Mouse (Mus musculus) embryonic facial prominence, embryonic 11.5 days (tissue): ENCODE data around the gene Bex3. TPM values are rescaled to one million over a fixed set of nuclear protein-coding genes. Genes with fewer than 3 reads are reported as not detected.

Experiments used
- ATAC-seq: fragments of 200-750 bp; cut with Nextera tagmentation; replicated peaks from 2 replicates; pipeline ENCODE4 v1.8.0; 2017; ENCODE audit warnings: low read depth; ENCODE audit not compliant: insufficient number of reproducible peaks, low FRiP score, low TSS enrichment
- DNase-seq: peaks from one replicate; pipeline ENCODE4 v3.0.0-alpha.2; 2015; ENCODE audit warnings: low spot score
- H3K27ac ChIP-seq: fragments of 300-500 bp; sonication (generic); replicated peaks from 2 replicates; pipeline ENCODE4 v1.5.1; 2014; ENCODE audit warnings: mild to moderate bottlenecking, low read depth, low read length, control low read depth
- H3K27me3 ChIP-seq: fragments of 300-500 bp; sonication (generic); 2 replicates; pipeline ENCODE4 v1.6.1; 2014; ENCODE audit warnings: mild to moderate bottlenecking, low read length, moderate library complexity, mixed read lengths; ENCODE audit not compliant: control insufficient read depth, insufficient read depth
- H3K36me3 ChIP-seq: fragments of 300-500 bp; sonication (generic); replicated peaks from 2 replicates; pipeline ENCODE4 v1.6.1; 2014; ENCODE audit warnings: low read depth, mild to moderate bottlenecking, low read length, moderate library complexity, mixed read lengths; ENCODE audit not compliant: control insufficient read depth, insufficient read depth
- H3K4me1 ChIP-seq: fragments of 300-500 bp; sonication (generic); 2 replicates; pipeline ENCODE4 v1.6.1; 2014; ENCODE audit warnings: low read length, mixed read lengths; ENCODE audit not compliant: control insufficient read depth, insufficient read depth
- H3K4me2 ChIP-seq: fragments of 300-500 bp; sonication (generic); 2 replicates; pipeline ENCODE4 v1.6.1; 2014; ENCODE audit warnings: low read depth, mild to moderate bottlenecking, control low read depth, low read length, moderate library complexity
- H3K4me3 ChIP-seq: fragments of 300-500 bp; sonication (generic); 2 replicates; pipeline ENCODE4 v1.5.1; 2014; ENCODE audit warnings: low read depth, low read length, control low read depth
- H3K9ac ChIP-seq: fragments of 300-500 bp; sonication (generic); replicated peaks from 2 replicates; pipeline ENCODE4 v1.6.1; 2014; ENCODE audit warnings: mild to moderate bottlenecking, control low read depth, low read length
- H3K9me3 ChIP-seq: fragments of 300-500 bp; sonication (generic); replicated peaks from 2 replicates; pipeline ENCODE4 v1.6.1; 2016; ENCODE audit warnings: mild to moderate bottlenecking, low read length, inconsistent platforms, mixed read lengths; ENCODE audit not compliant: control insufficient read depth
- WGBS: fragments of 180-500 bp; shearing (Covaris S2); extraction: QIAGEN DNeasy Blood & Tissue Kit; methylation state at CpG from one replicate; pipeline ENCODE4 v1.1.7; 2014; 5-methylcytosine and 5-hydroxymethylcytosine counted together
- polyA plus RNA-seq: library from polyadenylated mRNA; unstranded; fragments of >200 nt; fragmentation: Nextera tagmentation; extraction: Ambion mirVana; gene quantifications from 2 replicates; pipeline ENCODE4 v1.2.1, GENCODE M21; 2014

Bex3 gene
- polyA plus RNA-seq, 1 experiment from 2014 or later: 723 TPM

DNA sequence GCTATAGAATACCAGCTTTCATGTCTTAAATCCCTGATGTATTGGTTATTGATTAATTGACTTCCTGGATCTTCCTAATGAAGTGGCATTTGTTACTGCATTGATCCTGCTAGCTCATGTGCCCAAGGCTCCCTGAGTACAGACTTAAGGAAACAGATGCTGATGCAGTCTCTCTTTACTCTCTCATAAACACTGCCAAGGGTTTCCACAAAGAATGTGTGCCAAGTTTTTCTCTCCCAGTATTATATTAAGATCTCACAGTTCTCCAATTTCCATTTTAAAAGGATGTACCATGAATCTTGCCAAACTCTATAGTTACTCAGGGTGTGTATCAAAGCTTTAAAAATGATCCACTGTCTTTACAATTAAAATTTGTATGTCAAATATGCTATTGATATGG, 8.3 kb downstream of the Bex3 start:
- Histone ChIP-seq H3K27me3 (no peaks in the 10 kb centered on the region), H3K4me2 (no peak overlapping the region), H3K4me3 (no peak overlapping the region), H3K4me1 (no peaks in the 10 kb centered on the region), H3K27ac (no peak overlapping the region), H3K9me3 (no peaks in the 10 kb centered on the region), H3K36me3 (no peaks in the 10 kb centered on the region), H3K9ac (no peak overlapping the region)
- DNase-seq (no peak), ATAC-seq (no peak)

DNA sequence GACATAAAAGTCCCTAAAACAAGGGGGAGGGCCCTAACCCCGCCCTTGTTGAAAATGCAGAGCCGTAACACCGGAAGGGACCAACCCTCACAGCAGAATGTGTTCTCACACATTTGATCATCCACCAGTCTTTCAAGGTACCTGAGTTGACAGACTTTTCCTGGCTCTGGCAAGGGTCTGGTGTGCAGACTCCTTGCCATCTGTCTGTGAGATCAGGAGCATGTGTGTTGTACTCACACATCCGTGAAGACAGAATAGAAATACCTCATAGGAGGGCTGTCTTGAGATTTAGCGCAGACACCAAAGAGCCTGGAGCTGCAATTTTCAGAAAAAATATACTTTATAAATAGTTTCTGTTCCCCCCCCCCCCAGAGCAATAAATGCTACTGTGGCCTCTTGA, 9.4 kb downstream of the Bex3 start:
- no peak for ATAC-seq
- DNase-seq: no peak
- Histone ChIP-seq H3K27me3 (no peaks in the 10 kb centered on the region), H3K9me3 (no peaks in the 10 kb centered on the region), H3K4me2 (no peak overlapping the region), H3K36me3 (no peaks in the 10 kb centered on the region), H3K4me3 (no peak overlapping the region), H3K9ac (no peak overlapping the region), H3K4me1 (no peaks in the 10 kb centered on the region), H3K27ac (no peak overlapping the region)
- WGBS: 82% methylated on average over 5 of the region's 5 CpGs

GRCm38 (mm10) chrX:136290817-136291281, 20.8 kb downstream of the Bex3 start:
- peak; percentile 76 for DNase-seq
- no peak overlapping the region for H3K9ac ChIP-seq
- no peak overlapping the region for H3K4me2 ChIP-seq
- no peak overlapping the region for H3K27ac ChIP-seq
- no peaks in the 10 kb centered on the region for H3K4me1 ChIP-seq
- 24% methylated on average over 8 of the region's 8 CpGs for WGBS
- H3K36me3 ChIP-seq: no peaks in the 10 kb centered on the region
- ATAC-seq: peak; percentile 92
- no peaks in the 10 kb centered on the region for H3K9me3 ChIP-seq
- H3K4me3 ChIP-seq: no peak overlapping the region
- no peaks in the 10 kb centered on the region for H3K27me3 ChIP-seq

DNA sequence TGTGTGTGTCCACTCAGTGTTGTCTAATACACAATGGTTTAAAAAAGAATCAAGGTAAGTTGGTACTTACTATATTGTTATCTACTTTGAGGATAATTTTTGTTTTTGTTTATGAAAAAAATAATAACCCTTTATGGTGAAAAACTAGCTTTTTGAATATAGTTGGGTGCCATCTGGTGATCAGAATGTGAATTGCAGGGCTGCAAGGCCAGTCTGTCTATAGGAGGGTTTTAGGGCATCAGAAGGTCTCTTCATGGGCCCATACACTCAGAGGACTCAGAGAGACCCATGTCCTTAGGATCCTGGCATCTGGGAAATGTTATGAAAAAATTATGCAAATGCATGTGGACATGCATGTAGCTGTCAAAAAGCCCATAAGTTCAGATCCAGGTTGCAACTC, 34.2 kb downstream of the Bex3 start:
- no peaks in the 10 kb centered on the region for H3K27me3 ChIP-seq
- no peak overlapping the region for H3K9ac ChIP-seq
- H3K4me1 ChIP-seq: no peaks in the 10 kb centered on the region
- H3K4me3 ChIP-seq: no peak overlapping the region
- H3K36me3 ChIP-seq: no peaks in the 10 kb centered on the region
- H3K9me3 ChIP-seq: no peaks in the 10 kb centered on the region
- no peak overlapping the region for H3K27ac ChIP-seq
- DNase-seq (peak; percentile 67), ATAC-seq (no peak)
- H3K4me2 ChIP-seq: no peak overlapping the region

DNA sequence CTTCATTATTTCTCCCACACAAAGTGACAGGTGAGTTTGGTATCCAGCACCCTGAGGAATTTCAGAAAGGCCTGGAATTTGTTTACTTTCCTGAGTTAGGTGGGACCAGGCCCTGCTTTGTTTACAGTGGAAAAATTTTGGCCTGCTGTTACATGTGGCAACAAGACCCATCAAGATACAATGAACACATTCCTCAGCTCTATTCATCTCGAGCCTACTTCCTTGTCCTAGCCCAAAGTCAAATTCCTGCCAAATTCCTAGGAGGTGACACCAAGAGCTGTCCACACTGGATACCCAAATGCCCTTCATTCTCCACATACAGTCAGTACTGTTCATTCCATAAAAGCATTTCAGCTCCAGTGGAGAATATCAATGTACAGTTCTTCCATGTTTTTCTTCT, 36.1 kb downstream of the Bex3 start:
- Histone ChIP-seq H3K27ac (no peak overlapping the region), H3K36me3 (no peaks in the 10 kb centered on the region), H3K9ac (no peak overlapping the region), H3K4me2 (no peak overlapping the region), H3K27me3 (no peaks in the 10 kb centered on the region), H3K4me1 (no peaks in the 10 kb centered on the region), H3K9me3 (no peaks in the 10 kb centered on the region), H3K4me3 (no peak overlapping the region)
- ATAC-seq: no peak
- WGBS: 50% methylated on average over 1 of the region's 1 CpGs
- no peak for DNase-seq

- H3K4me2 ChIP-seq: no peak overlapping the region
- no peaks in the 10 kb centered on the region for H3K36me3 ChIP-seq
- WGBS: 31% methylated on average over 4 of the region's 4 CpGs
- H3K9me3 ChIP-seq: no peaks in the 10 kb centered on the region
- no peaks in the 10 kb centered on the region for H3K27me3 ChIP-seq
- H3K4me1 ChIP-seq: no peaks in the 10 kb centered on the region
- ATAC-seq: peak; percentile 62; the same call in 1 of the 2 replicates
- no peak overlapping the region for H3K9ac ChIP-seq
- no peak overlapping the region for H3K27ac ChIP-seq
- peak; percentile 68 for DNase-seq
- no peak overlapping the region for H3K4me3 ChIP-seq
Measured at GRCm38 (mm10) chrX:136313303-136313702, 43.2 kb downstream of the Bex3 start.

DNA sequence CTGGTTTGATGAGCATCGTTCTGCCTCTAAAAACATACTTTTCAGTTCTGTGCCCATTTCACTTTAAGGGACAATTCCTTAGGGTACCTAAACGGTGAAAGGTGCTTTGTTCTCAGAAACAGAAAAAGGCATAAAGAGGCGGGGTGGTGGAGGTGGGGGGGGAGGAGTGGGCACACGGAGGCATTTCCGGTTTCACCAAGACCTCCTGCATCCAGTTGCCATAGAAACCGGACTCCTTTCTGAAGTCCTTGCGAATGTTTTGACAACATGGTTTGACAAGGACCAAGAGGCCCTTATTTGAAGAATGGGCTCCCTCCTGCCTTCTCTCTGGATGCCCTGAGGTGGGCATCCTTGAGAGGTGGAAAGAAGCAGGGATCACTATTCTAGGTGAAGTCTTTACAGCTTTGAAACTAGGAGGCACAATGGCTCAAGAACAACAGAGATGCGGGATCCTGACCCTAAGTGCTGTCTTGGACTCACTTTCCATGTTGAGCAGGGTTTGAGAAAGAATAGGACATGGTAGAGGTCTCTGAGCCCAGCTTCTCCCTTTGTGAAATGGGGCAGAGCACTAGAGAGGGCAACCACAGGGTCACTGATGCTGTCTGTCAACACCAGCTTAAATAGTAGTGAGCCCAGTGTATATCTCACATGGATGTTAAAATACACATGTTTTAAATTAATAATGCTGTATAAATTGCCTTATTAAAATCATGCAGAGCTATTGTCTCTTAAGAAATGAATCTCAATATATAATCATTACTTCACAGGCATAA, 43.9 kb downstream of the Bex3 start:
- no peak overlapping the region; the same call in 1 of the 2 replicates for H3K4me2 ChIP-seq
- 31% methylated on average over 8 of the region's 8 CpGs for WGBS
- ATAC-seq (no peak), DNase-seq (peak; percentile 78)
- H3K27ac ChIP-seq: no peak overlapping the region
- H3K4me1 ChIP-seq: no peaks in the 10 kb centered on the region
- H3K4me3 ChIP-seq: no peak overlapping the region
- no peaks in the 10 kb centered on the region for H3K9me3 ChIP-seq
- no peak overlapping the region for H3K9ac ChIP-seq
- no peaks in the 10 kb centered on the region for H3K36me3 ChIP-seq
- H3K27me3 ChIP-seq: no peaks in the 10 kb centered on the region

DNA sequence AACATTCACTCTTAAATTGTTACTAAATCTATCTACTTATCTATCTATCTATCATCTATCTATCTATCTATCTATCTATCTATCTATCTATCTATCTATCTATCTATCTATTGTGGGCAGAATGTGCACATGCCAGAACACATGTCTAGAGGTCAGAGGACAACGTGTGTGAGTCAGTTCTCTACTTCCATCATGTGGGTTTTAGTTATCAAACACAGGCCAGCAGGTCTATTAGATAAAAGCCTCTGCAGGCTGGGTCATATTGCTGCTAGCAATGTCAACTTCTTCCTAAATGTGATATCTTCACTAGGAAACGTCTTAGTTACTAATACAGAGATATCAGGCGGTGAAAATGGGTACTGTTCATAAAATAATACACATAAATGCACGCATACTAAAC, 49.9 kb downstream of the Bex3 start:
- Histone ChIP-seq H3K9ac (no peak overlapping the region), H3K4me1 (no peaks in the 10 kb centered on the region), H3K27me3 (no peaks in the 10 kb centered on the region), H3K27ac (no peak overlapping the region), H3K9me3 (no peaks in the 10 kb centered on the region), H3K4me2 (no peak overlapping the region), H3K4me3 (no peak overlapping the region), H3K36me3 (no peaks in the 10 kb centered on the region)
- 65% methylated on average over 4 of the region's 4 CpGs for WGBS
- DNase-seq: no peak
- no peak for ATAC-seq
